Mouse (Mus musculus) midbrain, postnatal 0 days (tissue): Measurements from ENCODE around the gene Olfr1426. TPM values are rescaled to one million over a fixed set of nuclear protein-coding genes. Genes with fewer than 3 reads are reported as not detected.
"Not testable (repeated sequence)": the region's sequence is repeated elsewhere in the genome, so short reads cannot be mapped to it uniquely, and the experiment has no call there.

Experiments used
- ATAC-seq: fragments of 200-750 bp; cut with Nextera tagmentation; 2 replicates; pipeline ENCODE4 v1.8.0; 2017; ENCODE audit warnings: moderate number of reproducible peaks, mild to moderate bottlenecking, moderate TSS enrichment, moderate library complexity; ENCODE audit not compliant: low FRiP score
- DNase-seq: peaks from one replicate; pipeline ENCODE4 v3.0.0-alpha.2; 2015; ENCODE audit warnings: low spot score
- H3K27ac ChIP-seq: fragments of 300-500 bp; sonication (generic); 2 replicates; pipeline ENCODE4 v1.5.1; 2014; ENCODE audit warnings: low read depth, mild to moderate bottlenecking, low read length, mixed read lengths
- H3K27me3 ChIP-seq: fragments of 300-500 bp; sonication (generic); 2 replicates; pipeline ENCODE4 v1.6.1; 2014; ENCODE audit warnings: low read length, control low read depth, mixed read lengths; ENCODE audit not compliant: insufficient read depth
- H3K36me3 ChIP-seq: fragments of 300-500 bp; sonication (generic); 2 replicates; pipeline ENCODE4 v1.6.1; 2014; ENCODE audit warnings: low read length, control low read depth, mixed read lengths; ENCODE audit not compliant: insufficient read depth
- H3K4me1 ChIP-seq: fragments of 300-500 bp; sonication (generic); 2 replicates; pipeline ENCODE4 v1.6.1; 2014; ENCODE audit warnings: mild to moderate bottlenecking, control low read depth, antibody characterized with exemption, low read length, mixed read lengths; ENCODE audit not compliant: insufficient read depth
- H3K4me2 ChIP-seq: fragments of 300-500 bp; sonication (generic); 2 replicates; pipeline ENCODE4 v1.6.1; 2014; ENCODE audit warnings: low read depth, mild to moderate bottlenecking, low read length, mixed read lengths; ENCODE audit not compliant: poor library complexity, severe bottlenecking
- H3K4me3 ChIP-seq: fragments of 300-500 bp; sonication (generic); 2 replicates; pipeline ENCODE4 v1.5.1; 2014; ENCODE audit warnings: low read depth, mild to moderate bottlenecking, low read length, moderate library complexity
- H3K9ac ChIP-seq: fragments of 300-500 bp; sonication (generic); replicated peaks from 2 replicates; pipeline ENCODE4 v1.6.1; 2014; ENCODE audit warnings: mild to moderate bottlenecking, low read length, moderate library complexity, mixed read lengths; ENCODE audit not compliant: poor library complexity, severe bottlenecking
- H3K9me3 ChIP-seq: fragments of 300-500 bp; sonication (generic); 2 replicates; pipeline ENCODE4 v1.6.1; 2016; ENCODE audit warnings: low read length, control low read depth
- CTCF ChIP-seq: IDR thresholded peaks from 2 replicates; pipeline ENCODE4 v1.5.1; 2016; ENCODE audit warnings: antibody characterized with exemption, mild to moderate bottlenecking
- WGBS: fragments of 180-500 bp; shearing (Covaris S2); extraction: QIAGEN DNeasy Blood & Tissue Kit; methylation state at CpG from one replicate; pipeline ENCODE4 v1.1.7; 2014; 5-methylcytosine and 5-hydroxymethylcytosine counted together
- polyA plus RNA-seq: library from polyadenylated mRNA; unstranded; fragments of >200 nt; fragmentation: Nextera tagmentation; extraction: Ambion mirVana; gene quantifications from 2 replicates; pipeline ENCODE4 v1.2.1, GENCODE M21; 2015
- total RNA-seq: library from RNA; depleted of rRNA; stranded (reverse); fragments of >200 nt; gene quantifications from 2 replicates; pipeline ENCODE4 v1.2.3, GENCODE M21; 2014

The Olfr1426 gene
- total and polyA plus RNA-seq, 2 experiments from 2014 or later, result not detected

DNA sequence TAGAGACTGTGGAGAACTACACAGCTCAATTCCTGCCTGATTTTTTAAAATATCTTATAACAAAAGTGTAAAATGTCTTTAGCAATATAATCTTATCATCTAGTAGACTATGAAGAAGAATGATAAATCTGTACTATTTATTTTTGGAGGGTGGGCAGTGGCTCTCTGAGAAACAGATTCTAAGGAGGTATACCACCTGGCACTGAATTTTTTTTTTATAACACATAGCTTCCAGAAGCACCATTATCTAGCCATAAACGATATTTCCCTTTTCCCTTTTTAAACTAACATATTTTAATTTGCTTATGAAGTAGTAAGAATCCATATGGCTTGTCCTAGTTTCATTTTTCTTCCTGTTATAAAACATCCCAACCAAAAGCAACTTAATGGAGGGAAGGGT is 12.7 kb upstream of the Olfr1426 start:
- H3K9me3 ChIP-seq, result no peaks in the 10 kb centered on the region
- no peak for TF ChIP-seq CTCF
- ATAC-seq (no peak), DNase-seq (no peak)
- no peak overlapping the region for H3K27ac ChIP-seq
- no peak overlapping the region for H3K4me3 ChIP-seq
- H3K4me1 ChIP-seq, result no peaks in the 10 kb centered on the region
- no peak overlapping the region for H3K9ac ChIP-seq
- 73% methylated on average over 1 of the region's 1 CpGs for WGBS
- no peaks in the 10 kb centered on the region for H3K36me3 ChIP-seq
- H3K4me2 ChIP-seq, result no peak overlapping the region
- no peaks in the 10 kb centered on the region for H3K27me3 ChIP-seq

DNA sequence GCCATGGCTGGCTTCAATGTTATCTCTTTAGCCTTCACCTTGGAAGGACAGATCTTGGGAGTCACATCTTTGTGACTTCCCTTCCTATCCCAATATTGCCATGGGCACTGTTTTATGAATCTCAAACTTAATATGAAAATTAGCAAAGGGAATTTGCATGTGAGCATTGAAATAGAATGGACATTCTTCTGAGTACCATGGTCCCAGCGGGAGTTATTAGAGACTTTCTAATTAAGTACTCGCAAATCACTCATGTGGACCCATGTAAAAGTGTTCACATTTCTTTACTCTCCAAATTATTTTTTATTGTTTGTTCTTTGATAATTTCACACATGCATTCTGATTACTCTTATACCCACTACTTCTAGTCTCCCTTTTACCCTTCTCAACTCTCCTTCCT is 11.4 kb upstream of the Olfr1426 start, which contains the start of gene Olfr1427:
TSS of gene Olfr1427 (minus strand) at position 101 of the 400 bp plus-strand sequence.
- no peak for ATAC-seq

DNA sequence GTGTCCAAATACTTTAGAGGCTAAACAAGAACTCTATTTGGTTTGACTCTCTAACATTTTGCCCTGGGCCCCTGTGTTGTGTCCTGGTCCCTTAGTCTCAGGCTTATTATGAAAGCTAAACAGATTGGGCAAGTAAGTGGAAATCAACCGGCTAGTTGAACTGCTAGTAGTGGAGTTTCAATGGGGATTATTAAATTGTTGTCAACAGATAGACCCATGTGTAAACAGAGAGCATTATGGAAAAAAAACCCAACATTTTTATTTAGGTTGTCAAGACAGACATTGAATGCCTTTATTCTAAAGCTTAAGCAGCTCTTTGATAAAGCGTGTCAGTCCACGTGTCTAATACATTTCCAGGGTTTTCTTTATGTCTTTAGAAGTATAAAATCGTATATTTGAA is 14.2 kb downstream of the Olfr1426 start, which contains the start of gene Olfr1425:
TSS of gene Olfr1425 (minus strand) at position 101 of the 400 bp plus-strand sequence.
- not testable (repeated sequence) for DNase-seq, H3K27ac ChIP-seq, H3K36me3 ChIP-seq, H3K27me3 ChIP-seq, H3K4me3 ChIP-seq, ATAC-seq, H3K4me1 ChIP-seq, H3K9ac ChIP-seq, H3K9me3 ChIP-seq, H3K4me2 ChIP-seq
- WGBS, result 79% methylated on average over 4 of the region's 4 CpGs

More for the DNA sequence above, 11.4 kb upstream of the Olfr1426 start, which contains the start of gene Olfr1427:
- TF ChIP-seq CTCF, result no peak
- no peak for DNase-seq
- H3K9me3 ChIP-seq, result no peaks in the 10 kb centered on the region
- no peak within 1 kb of the TSS for H3K4me3 ChIP-seq
- H3K27ac ChIP-seq, result no peak within 1 kb of the TSS
- no peaks in the 10 kb centered on the region for H3K36me3 ChIP-seq
- 97% methylated on average over 2 of the region's 2 CpGs for WGBS
- H3K27me3 ChIP-seq, result no peaks in the 10 kb centered on the region
- H3K4me2 ChIP-seq, result no peak within 1 kb of the TSS
- H3K4me1 ChIP-seq, result no peaks in the 10 kb centered on the region
- no peak within 1 kb of the TSS for H3K9ac ChIP-seq

DNA sequence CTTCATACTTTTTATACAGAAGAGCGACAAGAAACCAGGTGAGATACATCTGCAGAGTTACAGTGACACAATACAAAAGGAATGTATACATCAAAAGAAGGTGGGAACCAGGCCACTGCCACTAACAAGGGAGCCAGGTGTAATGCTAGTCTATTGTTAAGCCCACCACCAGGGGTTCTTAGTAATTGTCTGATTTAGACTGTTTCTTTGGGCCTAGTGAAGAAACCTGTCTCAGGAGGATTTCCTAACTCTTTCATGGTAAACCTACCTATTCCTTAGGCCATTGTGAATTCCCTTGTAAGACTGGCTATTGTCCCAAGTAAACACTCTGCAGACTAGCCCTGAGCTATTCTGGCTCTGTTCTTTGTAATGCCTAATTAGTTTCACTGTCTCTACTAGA is 22.3 kb downstream of the Olfr1426 start:
- H3K4me1 ChIP-seq, H3K27ac ChIP-seq, H3K36me3 ChIP-seq, H3K27me3 ChIP-seq, H3K9me3 ChIP-seq, H3K4me2 ChIP-seq, DNase-seq, H3K9ac ChIP-seq, ATAC-seq, H3K4me3 ChIP-seq: not testable (repeated sequence)
- WGBS, result 90% methylated on average over 1 of the region's 1 CpGs

DNA sequence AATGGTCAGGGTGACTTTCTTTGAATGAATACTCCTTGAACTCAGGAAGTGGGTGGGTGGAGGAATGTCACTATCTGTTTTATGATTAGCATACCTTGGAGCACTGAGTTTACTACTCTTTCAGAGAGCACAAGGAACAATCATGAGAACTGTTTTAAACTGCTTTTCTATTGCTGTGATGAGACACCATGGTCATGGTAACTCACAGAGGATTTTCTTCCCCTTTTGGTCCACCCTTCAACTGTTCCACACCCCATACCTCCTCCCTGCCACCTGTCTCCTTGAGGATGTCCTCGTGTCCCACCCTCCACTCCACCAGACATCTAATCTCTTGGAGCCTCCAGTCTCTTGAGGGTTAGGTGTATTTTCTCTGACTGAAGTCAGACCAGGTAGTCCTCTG is 24.0 kb downstream of the Olfr1426 start:
- not testable (repeated sequence) for H3K4me2 ChIP-seq, H3K27me3 ChIP-seq, DNase-seq, H3K4me1 ChIP-seq, ATAC-seq, H3K9me3 ChIP-seq, H3K9ac ChIP-seq, H3K36me3 ChIP-seq, H3K27ac ChIP-seq, H3K4me3 ChIP-seq
- 62% methylated on average over 1 of the region's 1 CpGs for WGBS

DNA sequence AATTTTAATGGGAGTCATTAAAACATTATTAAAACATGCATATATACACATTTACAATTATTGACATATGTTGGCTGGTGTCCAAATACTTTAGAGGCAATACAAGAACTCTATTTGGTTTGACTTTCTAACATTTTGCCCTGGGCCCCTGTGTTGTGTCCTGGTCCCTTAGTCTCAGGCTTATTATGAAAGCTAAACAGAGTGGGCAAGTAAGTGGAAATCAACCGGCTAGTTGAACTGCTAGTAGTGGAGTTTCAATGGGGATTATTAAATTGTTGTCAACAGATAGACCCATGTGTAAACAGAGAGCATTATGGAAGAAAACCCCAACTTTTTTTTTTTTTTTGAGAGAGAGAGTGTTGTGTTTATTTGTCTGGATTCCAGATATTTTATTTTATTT is 29.2 kb downstream of the Olfr1426 start, which contains the start of gene Olfr1424:
TSS of gene Olfr1424 (minus strand) at position 101 of the 400 bp plus-strand sequence.
- not testable (repeated sequence) for DNase-seq, H3K4me2 ChIP-seq, H3K4me3 ChIP-seq, H3K27me3 ChIP-seq, H3K9ac ChIP-seq, H3K4me1 ChIP-seq, H3K27ac ChIP-seq, ATAC-seq, H3K9me3 ChIP-seq, H3K36me3 ChIP-seq
- 94% methylated on average over 1 of the region's 1 CpGs for WGBS
